Mouse (Mus musculus) left cerebral cortex, postnatal 4 days (tissue): ENCODE results near the gene Mast3. TPM values are rescaled to one million over a fixed set of nuclear protein-coding genes. Genes with fewer than 3 reads are reported as not detected.
"Not testable (repeated sequence)": the region's sequence is repeated elsewhere in the genome, so short reads cannot be mapped to it uniquely, and the experiment has no call there.

Experiments
- DNase-seq: peaks from one replicate; pipeline ENCODE4 v3.0.0-alpha.2; 2022
- intact Hi-C: fragments of 180-260 bp; cut with DNase I; formaldehyde crosslinking; loops from one replicate; pipeline ENCODE4 v1.15.1; 2025
- total RNA-seq, 2 experiments: library from RNA; stranded (reverse); gene quantifications; 2 replicates each; pipeline ENCODE4 v1.2.3; 2021

The Mast3 gene
- total RNA-seq, 2 experiments from 2014 or later = 78.2 to 86.3 TPM

GRCm38 (mm10) chr8:70838654-70839407 is 34.0 kb upstream of the Mast3 start:
- DNase-seq = no peak
- intact Hi-C loops = no loop called here

- DNase-seq = no peak
- intact Hi-C loops = no loop called here
These were observed 31.8 kb upstream of the Mast3 start for GRCm38 (mm10) chr8:70836666-70837065.

- DNase-seq = no peak
- intact Hi-C loops = no loop called here
These were observed 29.2 kb upstream of the Mast3 start for GRCm38 (mm10) chr8:70834071-70834470.

GRCm38 (mm10) chr8:70833520-70833919 is 28.7 kb upstream of the Mast3 start:
- peak; percentile 43 for DNase-seq
- intact Hi-C loops = no loop called here

GRCm38 (mm10) chr8:70833018-70833482 is 28.2 kb upstream of the Mast3 start:
- intact Hi-C loops = no loop called here
- DNase-seq = no peak

GRCm38 (mm10) chr8:70832371-70832770 is 27.5 kb upstream of the Mast3 start:
- intact Hi-C loops = no loop called here
- DNase-seq = no peak

GRCm38 (mm10) chr8:70831517-70831916 is 26.7 kb upstream of the Mast3 start:
- DNase-seq = no peak
- intact Hi-C loops = no loop called here

GRCm38 (mm10) chr8:70827796-70828195 is 22.9 kb upstream of the Mast3 start:
- intact Hi-C loops = no loop called here
- no peak for DNase-seq

- intact Hi-C loops = no loop called here
- DNase-seq = no peak
These were observed 22.2 kb upstream of the Mast3 start for GRCm38 (mm10) chr8:70827010-70827409.

- intact Hi-C loops = no loop called here
- no peak for DNase-seq
These were observed 21.0 kb upstream of the Mast3 start for GRCm38 (mm10) chr8:70825816-70826215.

GRCm38 (mm10) chr8:70823802-70824201 is 18.9 kb upstream of the Mast3 start:
- no peak for DNase-seq
- intact Hi-C loops = no loop called here

- intact Hi-C loops, DNase-seq: not testable (repeated sequence)
These were observed 17.7 kb upstream of the Mast3 start for GRCm38 (mm10) chr8:70822594-70822993.

- intact Hi-C loops = no loop called here
These were observed 17.1 kb upstream of the Mast3 start for GRCm38 (mm10) chr8:70821992-70822391.

GRCm38 (mm10) chr8:70821399-70821962 is 16.6 kb upstream of the Mast3 start:
- intact Hi-C loops = no loop called here
- peak; percentile 58 for DNase-seq

More at GRCm38 (mm10) chr8:70821992-70822391, 17.1 kb upstream of the Mast3 start:
- DNase-seq = no peak

GRCm38 (mm10) chr8:70820101-70820935 is 15.5 kb upstream of the Mast3 start:
- intact Hi-C loops = no loop called here
- no peak for DNase-seq

GRCm38 (mm10) chr8:70816679-70817078 is 11.8 kb upstream of the Mast3 start:
- intact Hi-C loops = no loop called here

GRCm38 (mm10) chr8:70812885-70813284 is 8.0 kb upstream of the Mast3 start:
- intact Hi-C loops = no loop called here
- DNase-seq = no peak

More at GRCm38 (mm10) chr8:70816679-70817078, 11.8 kb upstream of the Mast3 start:
- DNase-seq = no peak

GRCm38 (mm10) chr8:70812055-70812454 is 7.2 kb upstream of the Mast3 start:
- intact Hi-C loops = no loop called here
- no peak for DNase-seq

- DNase-seq = no peak
- intact Hi-C loops = no loop called here
These were observed 6.3 kb upstream of the Mast3 start for GRCm38 (mm10) chr8:70810962-70811680.

GRCm38 (mm10) chr8:70808955-70809701 is 4.3 kb upstream of the Mast3 start:
- no peak for DNase-seq
- intact Hi-C loops = no loop called here
